Mouse (Mus musculus) limb, embryonic 14.5 days (tissue): ENCODE results near the gene Stk39. TPM values are rescaled to one million over a fixed set of nuclear protein-coding genes. Genes with fewer than 3 reads are reported as not detected.
A peak's percentile ranks its signal among the peaks of the same experiment; 100 is the strongest.

Experiments used
- ATAC-seq: fragments of 200-750 bp; cut with Nextera tagmentation; 2 replicates; pipeline ENCODE4 v1.8.0; 2017; ENCODE audit warnings: low read depth, moderate number of reproducible peaks, moderate TSS enrichment; ENCODE audit not compliant: low FRiP score
- DNase-seq: peaks from one replicate; pipeline ENCODE4 v3.0.0-alpha.2; 2015; ENCODE audit warnings: low spot score
- H3K27ac ChIP-seq: fragments of 300-500 bp; sonication (generic); replicated peaks from 2 replicates; pipeline ENCODE4 v1.5.1; 2014; ENCODE audit warnings: low read depth, mild to moderate bottlenecking, low read length, moderate library complexity, mixed read lengths
- H3K27me3 ChIP-seq: fragments of 300-500 bp; sonication (generic); 2 replicates; pipeline ENCODE4 v1.6.1; 2014; ENCODE audit warnings: low read length, mixed read lengths; ENCODE audit not compliant: control insufficient read depth, insufficient read depth
- H3K36me3 ChIP-seq: fragments of 300-500 bp; sonication (generic); 2 replicates; pipeline ENCODE4 v1.6.1; 2014; ENCODE audit warnings: mild to moderate bottlenecking, low read length, moderate library complexity, mixed read lengths; ENCODE audit not compliant: control insufficient read depth, insufficient read depth
- H3K4me1 ChIP-seq: fragments of 300-500 bp; sonication (generic); 2 replicates; pipeline ENCODE4 v1.6.1; 2014; ENCODE audit warnings: antibody characterized with exemption, low read length, mixed read lengths; ENCODE audit not compliant: control insufficient read depth, insufficient read depth
- H3K4me2 ChIP-seq: fragments of 300-500 bp; sonication (generic); replicated peaks from 2 replicates; pipeline ENCODE4 v1.6.1; 2014; ENCODE audit warnings: low read depth, mild to moderate bottlenecking, low read length, moderate library complexity; ENCODE audit not compliant: severe bottlenecking
- H3K4me3 ChIP-seq: fragments of 300-500 bp; sonication (generic); replicated peaks from 2 replicates; pipeline ENCODE4 v1.5.1; 2014; ENCODE audit warnings: low read length
- H3K9ac ChIP-seq: fragments of 300-500 bp; sonication (generic); 2 replicates; pipeline ENCODE4 v1.6.1; 2014; ENCODE audit warnings: mild to moderate bottlenecking, low read depth, low read length, moderate library complexity; ENCODE audit not compliant: severe bottlenecking
- H3K9me3 ChIP-seq: fragments of 300-500 bp; sonication (generic); 2 replicates; pipeline ENCODE4 v1.6.1; 2016; ENCODE audit warnings: low read length; ENCODE audit not compliant: control insufficient read depth
- POLR2A ChIP-seq: fragments of 200-500 bp; IDR thresholded peaks from 2 replicates; pipeline ENCODE4 v1.8.0; 2012; ENCODE audit warnings: inconsistent platforms, mild to moderate bottlenecking, moderate library complexity, borderline replicate concordance; ENCODE audit not compliant: insufficient read depth, insufficient read length; ENCODE audit errors: extremely low read depth
- WGBS: fragments of 180-500 bp; shearing (Covaris S2); extraction: QIAGEN DNeasy Blood & Tissue Kit; methylation state at CpG from one replicate; pipeline ENCODE4 v1.1.7; 2014; 5-methylcytosine and 5-hydroxymethylcytosine counted together
- polyA plus RNA-seq, 2 experiments: library from polyadenylated mRNA; depleted of rRNA in 1 of 2; stranded (reverse) in 1 of 2; unstranded in 1 of 2; fragments of >200 nt; fragmentation: Nextera tagmentation in 1 of 2; extraction: Ambion mirVana in 1 of 2; gene quantifications; 2 replicates each; pipeline versions ENCODE4 v1.2.1 to v1.2.3; 2012 to 2014

Gene Stk39
- polyA plus RNA-seq, 2 experiments: 14.9 to 16.8 TPM

DNA sequence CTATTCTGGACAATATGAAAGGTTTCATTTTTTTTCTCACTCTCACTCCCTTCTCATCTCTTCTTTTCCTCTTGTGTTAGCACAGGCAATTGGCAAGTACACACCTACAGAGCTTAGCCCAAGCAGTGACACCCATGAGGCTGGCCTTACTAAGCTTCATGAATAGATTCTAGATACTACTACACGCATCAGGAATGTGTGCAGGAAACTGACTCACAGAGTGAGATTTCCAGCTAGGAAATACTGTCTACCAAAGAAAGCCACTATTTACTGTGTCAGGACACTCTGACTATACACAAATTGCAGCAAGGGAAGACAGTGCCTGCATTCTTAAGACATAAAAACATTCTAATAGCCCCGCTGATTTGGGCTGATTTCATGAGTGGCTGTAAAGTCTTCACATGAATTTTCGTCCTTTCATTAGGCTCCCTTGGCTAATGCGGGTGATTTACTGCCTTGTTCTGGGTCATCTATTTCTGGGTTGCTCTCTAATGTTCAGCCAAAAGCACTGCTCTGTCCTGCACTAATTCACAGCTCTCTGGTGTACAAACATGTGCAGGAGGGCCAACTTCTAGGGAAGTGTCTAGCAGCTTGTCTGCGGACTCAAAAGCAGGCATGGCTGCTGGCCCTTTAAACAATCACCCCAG is 249.7 kb downstream of the Stk39 start:
- Histone ChIP-seq H3K27ac (no peak overlapping the region), H3K4me1 (peaks cover 14% of the 10 kb centered on the region), H3K4me2 (no peak overlapping the region), H3K36me3 (peaks cover 5% of the 10 kb centered on the region), H3K9ac (no peak overlapping the region), H3K4me3 (no peak overlapping the region), H3K9me3 (no peaks in the 10 kb centered on the region), H3K27me3 (no peaks in the 10 kb centered on the region)
- peak; percentile 5 for DNase-seq
- ATAC-seq: no peak
- TF ChIP-seq POLR2A: no peak
- WGBS: 26% methylated on average over 5 of the region's 5 CpGs

GRCm38 (mm10) chr2:68221226-68221625 is 250.8 kb downstream of the Stk39 start:
- 51% methylated on average over 4 of the region's 4 CpGs for WGBS
- TF ChIP-seq POLR2A: no peak
- Histone ChIP-seq H3K4me1 (peaks cover 14% of the 10 kb centered on the region), H3K4me3 (no peak overlapping the region), H3K4me2 (no peak overlapping the region), H3K9ac (no peak overlapping the region), H3K36me3 (peaks cover 5% of the 10 kb centered on the region), H3K27me3 (no peaks in the 10 kb centered on the region), H3K27ac (no peak overlapping the region), H3K9me3 (no peaks in the 10 kb centered on the region)
- DNase-seq (peak; percentile 62), ATAC-seq (peak; percentile 45; the same call in 1 of the 2 replicates)

DNA sequence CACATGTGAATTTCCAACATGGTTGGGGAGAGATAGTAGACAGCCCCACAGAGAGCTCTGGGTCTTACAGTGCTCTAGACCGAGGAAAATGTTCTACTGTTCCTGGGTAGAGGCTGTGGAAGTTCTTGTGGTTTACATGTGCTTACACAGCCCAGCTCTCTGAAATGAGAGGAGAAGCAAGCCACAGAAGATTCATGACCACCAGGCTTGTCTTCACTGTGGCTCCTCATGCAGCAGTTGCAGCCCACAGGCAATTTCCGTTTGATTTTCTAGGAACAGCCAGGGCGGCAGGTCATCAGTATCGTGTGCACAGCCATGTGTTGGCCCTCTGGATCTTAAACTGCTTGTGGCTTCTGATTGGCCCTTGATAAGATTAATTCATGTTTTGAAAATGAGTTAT is 252.2 kb downstream of the Stk39 start:
- H3K9me3 ChIP-seq: no peaks in the 10 kb centered on the region
- no peak overlapping the region for H3K4me2 ChIP-seq
- 78% methylated on average over 4 of the region's 4 CpGs for WGBS
- ATAC-seq (no peak), DNase-seq (no peak)
- H3K9ac ChIP-seq: no peak overlapping the region
- no peak overlapping the region for H3K27ac ChIP-seq
- no peak for TF ChIP-seq POLR2A
- no peaks in the 10 kb centered on the region for H3K27me3 ChIP-seq
- H3K4me1 ChIP-seq: peaks cover 14% of the 10 kb centered on the region
- H3K4me3 ChIP-seq: no peak overlapping the region
- H3K36me3 ChIP-seq: peaks cover 5% of the 10 kb centered on the region

DNA sequence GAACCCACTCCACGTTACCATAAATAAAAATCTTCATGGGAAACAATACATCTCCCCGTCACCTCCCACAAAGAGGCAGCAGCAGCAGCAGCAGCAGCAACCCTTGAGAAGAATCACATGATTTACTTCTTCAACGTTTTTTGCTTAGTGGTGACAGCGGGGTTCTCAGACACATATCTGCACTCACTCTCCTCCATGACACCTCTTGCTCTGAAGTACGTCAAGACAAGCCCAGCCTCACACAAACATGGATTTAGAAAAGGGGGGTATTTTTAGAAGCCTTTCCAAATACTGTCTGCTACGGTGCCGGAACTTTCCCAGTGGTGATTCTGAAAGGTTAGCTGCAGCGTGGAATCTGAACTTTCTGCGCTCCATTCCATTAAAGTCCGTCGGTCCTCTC is 256.9 kb downstream of the Stk39 start:
- no peak for TF ChIP-seq POLR2A
- H3K27ac ChIP-seq: no peak overlapping the region
- no peaks in the 10 kb centered on the region for H3K4me1 ChIP-seq
- H3K4me3 ChIP-seq: no peak overlapping the region
- WGBS: 85% methylated on average over 11 of the region's 11 CpGs
- H3K27me3 ChIP-seq: no peaks in the 10 kb centered on the region
- DNase-seq (no peak), ATAC-seq (no peak)
- H3K4me2 ChIP-seq: no peak overlapping the region
- H3K9me3 ChIP-seq: no peaks in the 10 kb centered on the region
- H3K9ac ChIP-seq: no peak overlapping the region
- peaks cover 4% of the 10 kb centered on the region for H3K36me3 ChIP-seq

DNA sequence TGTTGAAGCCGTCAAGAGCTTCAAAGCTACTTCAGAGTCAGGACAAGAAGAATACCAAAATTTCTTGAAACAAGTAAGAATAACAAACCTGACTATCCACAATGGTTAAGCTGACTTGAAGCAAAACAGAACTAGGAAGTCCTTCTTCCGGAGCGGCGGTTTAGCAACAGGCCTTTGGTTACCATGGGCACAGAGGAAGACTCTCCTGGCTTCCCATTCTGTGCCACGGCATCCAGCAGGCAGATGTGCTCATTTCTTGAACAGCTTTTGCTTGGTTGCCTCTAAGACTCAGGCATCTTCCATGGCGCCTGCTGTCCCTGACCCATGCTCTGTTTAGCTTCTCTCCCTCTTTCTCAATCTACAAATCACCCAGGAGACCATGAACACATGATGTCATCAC is 257.7 kb downstream of the Stk39 start:
- DNase-seq (no peak), ATAC-seq (no peak)
- Histone ChIP-seq H3K4me2 (no peak overlapping the region), H3K27me3 (no peaks in the 10 kb centered on the region), H3K4me3 (no peak overlapping the region), H3K27ac (no peak overlapping the region), H3K9ac (no peak overlapping the region), H3K36me3 (no peaks in the 10 kb centered on the region), H3K9me3 (no peaks in the 10 kb centered on the region), H3K4me1 (no peaks in the 10 kb centered on the region)
- no peak for TF ChIP-seq POLR2A
- 83% methylated on average over 6 of the region's 6 CpGs for WGBS
